Mouse (Mus musculus) midbrain, embryonic 11.5 days (tissue): ENCODE measurements around the gene Col2a1. TPM values are rescaled to one million over a fixed set of nuclear protein-coding genes. Genes with fewer than 3 reads are reported as not detected.

Experiments
- ATAC-seq: fragments of 200-750 bp; cut with Nextera tagmentation; 2 replicates; pipeline ENCODE4 v1.8.0; 2017; ENCODE audit warnings: moderate TSS enrichment, moderate library complexity; ENCODE audit not compliant: low FRiP score
- DNase-seq: peaks from one replicate; pipeline ENCODE4 v3.0.0; 2015; ENCODE audit warnings: low spot score; ENCODE audit errors: missing footprints
- H3K27ac ChIP-seq: fragments of 300-500 bp; sonication (generic); 2 replicates; pipeline ENCODE4 v1.5.1; 2014; ENCODE audit warnings: low read depth, low read length
- H3K27me3 ChIP-seq: fragments of 300-500 bp; sonication (generic); 2 replicates; pipeline ENCODE4 v1.6.1; 2014; ENCODE audit warnings: mild to moderate bottlenecking, low read length, moderate library complexity, mixed read lengths; ENCODE audit not compliant: control insufficient read depth, insufficient read depth
- H3K36me3 ChIP-seq: fragments of 300-500 bp; sonication (generic); 2 replicates; pipeline ENCODE4 v1.6.1; 2014; ENCODE audit warnings: mild to moderate bottlenecking, low read length, moderate library complexity, mixed read lengths; ENCODE audit not compliant: control insufficient read depth, insufficient read depth
- H3K4me1 ChIP-seq: fragments of 300-500 bp; sonication (generic); 2 replicates; pipeline ENCODE4 v1.6.1; 2014; ENCODE audit warnings: low read length; ENCODE audit not compliant: control insufficient read depth, insufficient read depth
- H3K4me2 ChIP-seq: fragments of 300-500 bp; sonication (generic); 2 replicates; pipeline ENCODE4 v1.6.1; 2014; ENCODE audit warnings: mild to moderate bottlenecking, moderate library complexity
- H3K4me3 ChIP-seq: fragments of 300-500 bp; sonication (generic); 2 replicates; pipeline ENCODE4 v1.5.1; 2014; ENCODE audit warnings: low read depth, low read length
- H3K9ac ChIP-seq: fragments of 300-500 bp; sonication (generic); 2 replicates; pipeline ENCODE4 v1.6.1; 2014; ENCODE audit warnings: low read length
- H3K9me3 ChIP-seq: fragments of 300-500 bp; sonication (generic); 2 replicates; pipeline ENCODE4 v1.6.1; 2016; ENCODE audit warnings: low read length; ENCODE audit not compliant: control insufficient read depth
- WGBS: fragments of 180-500 bp; shearing (Covaris S2); extraction: QIAGEN DNeasy Blood & Tissue Kit; methylation state at CpG from one replicate; pipeline ENCODE4 v1.1.7; 2014; 5-methylcytosine and 5-hydroxymethylcytosine counted together
- polyA plus RNA-seq: library from polyadenylated mRNA; unstranded; fragments of >200 nt; fragmentation: Nextera tagmentation; extraction: Ambion mirVana; gene quantifications from 2 replicates; pipeline ENCODE4 v1.2.1, GENCODE M21; 2014

The Col2a1 gene
- polyA plus RNA-seq, 1 experiment from 2014 or later: 94.6 TPM

GRCm38 (mm10) chr15:97927018-97927417 is 77.5 kb downstream of the Col2a1 start:
- no peak overlapping the region for H3K9ac ChIP-seq
- H3K4me3 ChIP-seq: no peak overlapping the region
- H3K4me1 ChIP-seq: no peaks in the 10 kb centered on the region
- H3K27ac ChIP-seq: no peak overlapping the region
- ATAC-seq (no peak), DNase-seq (no peak)
- no peaks in the 10 kb centered on the region for H3K27me3 ChIP-seq
- H3K9me3 ChIP-seq: no peaks in the 10 kb centered on the region
- no peak overlapping the region for H3K4me2 ChIP-seq
- no peaks in the 10 kb centered on the region for H3K36me3 ChIP-seq
- 74% methylated on average over 4 of the region's 4 CpGs for WGBS

Other genes with a start within 250 kb of the Col2a1 start
- gene Rapgef3, start 236.7 kb downstream of the Col2a1 start, polyA plus RNA-seq: 3.0 and 3.2 TPM in 2 replicates
- 32.6 and 33.6 TPM in 2 replicates for gene Slc48a1, start 226.2 kb downstream of the Col2a1 start, polyA plus RNA-seq
- gene Hdac7, start 160.2 kb downstream of the Col2a1 start, polyA plus RNA-seq: 14.6 and 16.7 TPM in 2 replicates
- gene Vdr, start 94.1 kb downstream of the Col2a1 start, polyA plus RNA-seq: 0.10 and 0.38 TPM in 2 replicates
- 60.4 and 62.7 TPM in 2 replicates for gene Tmem106c, start 40.5 kb downstream of the Col2a1 start, polyA plus RNA-seq
- gene Pfkm, start 87.9 kb upstream of the Col2a1 start, polyA plus RNA-seq: 36.3 TPM in 2 replicates
- gene Senp1, start 89.0 kb upstream of the Col2a1 start, polyA plus RNA-seq: 46.2 and 47.6 TPM in 2 replicates
- gene Asb8, start 160.9 kb upstream of the Col2a1 start, polyA plus RNA-seq: 44.4 and 49.4 TPM in 2 replicates
- 12.7 TPM in 2 replicates for gene Ccdc184, start 162.5 kb upstream of the Col2a1 start, polyA plus RNA-seq
- gene Olfr288, start 190.8 kb upstream of the Col2a1 start, polyA plus RNA-seq: not detected in 2 replicates
- not detected in 2 replicates for gene Gm44579, start 216.3 kb upstream of the Col2a1 start, polyA plus RNA-seq
- gene Olfr287, start 216.4 kb upstream of the Col2a1 start, polyA plus RNA-seq: not detected in 2 replicates
- gene Olfr286, start 229.8 kb upstream of the Col2a1 start, polyA plus RNA-seq: not detected in 2 replicates